Mouse (Mus musculus) ES-E14 (cell line): ENCODE measurements at regions not wholly inside any gene's neighbourhood (a gene's known extent, or its start where the extent isn't known, plus 50 kb on each side); places are given as distances from the start of the nearest gene placed in this dataset.

Experiments
- CHD2 ChIP-seq: IDR thresholded peaks from 2 replicates; pipeline ENCODE4 v1.6.1; 2014; ENCODE audit warnings: mild to moderate bottlenecking, low read depth, low read length, inconsistent platforms
- HCFC1 ChIP-seq: IDR thresholded peaks from 2 replicates; pipeline ENCODE4 v1.6.1; 2012; ENCODE audit warnings: low read length, inconsistent platforms, borderline replicate concordance; ENCODE audit not compliant: insufficient read depth
- ZC3H11A ChIP-seq: IDR thresholded peaks from 2 replicates; pipeline ENCODE4 v1.6.1; 2012; ENCODE audit warnings: low read depth, mild to moderate bottlenecking, inconsistent platforms, low read length, borderline replicate concordance

- TF ChIP-seq HCFC1 = no peak
- TF ChIP-seq ZC3H11A = no peak
- no peak for TF ChIP-seq CHD2
Measured at GRCm38 (mm10) chr3:34219741-34220310, 138.7 kb upstream of the Dnajc19 start.
